Mouse (Mus musculus): ENCODE measurements at regions not wholly inside any gene's neighbourhood (a gene's known extent, or its start where the extent isn't known, plus 50 kb on each side); places are given as distances from the start of the nearest gene placed in this dataset.

- H3K4me3 ChIP-seq (replicated peaks; ENCODE audit: extremely low read depth, low read depth, low read length) = no peak overlapping the region
- TF ChIP-seq CTCF (IDR thresholded peaks at IDR 0.05; ENCODE audit: insufficient read depth, low read length) = no peak
- TF ChIP-seq POLR2A (IDR thresholded peaks at IDR 0.05; ENCODE audit: borderline replicate concordance, extremely low read depth, low read depth, low read length) = no peak
- no peak for DNase-seq
- H3K4me1 ChIP-seq (ENCODE audit: control insufficient read depth, insufficient read depth, low read length) = no peaks in the 10 kb centered on the region
These were observed 208.2 kb downstream of the Inhba start for GRCm38 (mm10) chr13:16219877-16220276.

- no peak for TF ChIP-seq POLR2A (IDR thresholded peaks at IDR 0.05; ENCODE audit: borderline replicate concordance, extremely low read depth, low read depth, low read length)
- no peak for TF ChIP-seq CTCF (IDR thresholded peaks at IDR 0.05; ENCODE audit: insufficient read depth, low read length)
- Histone ChIP-seq H3K4me1 (ENCODE audit: control insufficient read depth, insufficient read depth, low read length) (no peaks in the 10 kb centered on the region), H3K4me3 (replicated peaks; ENCODE audit: extremely low read depth, low read depth, low read length) (no peak overlapping the region)
- no peak for DNase-seq
- WGBS = 46% methylated on average over 5 of the region's 5 CpGs
These were observed 211.4 kb downstream of the Inhba start for GRCm38 (mm10) chr13:16222942-16223600.

DNA sequence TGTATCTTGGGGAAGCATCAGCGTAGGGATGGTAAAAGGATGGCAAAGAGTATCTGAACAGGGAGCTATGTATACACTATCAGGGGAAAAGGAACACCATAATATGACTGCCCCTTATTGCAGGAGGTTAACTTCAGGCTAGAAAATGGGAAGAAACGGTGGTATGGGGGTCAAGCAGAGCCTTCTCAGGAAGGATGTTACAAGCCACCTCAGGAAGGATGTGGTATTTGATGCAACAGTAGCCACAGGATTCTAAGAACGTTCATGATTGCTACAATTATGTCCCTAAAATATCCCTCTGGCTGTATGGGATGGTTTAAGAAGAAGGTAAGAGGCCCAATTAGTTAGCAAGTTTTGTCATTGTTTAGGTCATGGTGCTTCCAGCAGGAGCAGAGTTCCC, 249.5 kb downstream of the Inhba start:
- DNase-seq = no peak
- Histone ChIP-seq H3K4me3 (replicated peaks; ENCODE audit: extremely low read depth, low read depth, low read length) (no peak overlapping the region), H3K4me1 (ENCODE audit: control insufficient read depth, insufficient read depth, low read length) (no peaks in the 10 kb centered on the region)
- WGBS = 44% methylated on average over 3 of the region's 3 CpGs
- TF ChIP-seq CTCF (IDR thresholded peaks at IDR 0.05; ENCODE audit: insufficient read depth, low read length) (no peak), POLR2A (IDR thresholded peaks at IDR 0.05; ENCODE audit: borderline replicate concordance, extremely low read depth, low read depth, low read length) (no peak)

DNA sequence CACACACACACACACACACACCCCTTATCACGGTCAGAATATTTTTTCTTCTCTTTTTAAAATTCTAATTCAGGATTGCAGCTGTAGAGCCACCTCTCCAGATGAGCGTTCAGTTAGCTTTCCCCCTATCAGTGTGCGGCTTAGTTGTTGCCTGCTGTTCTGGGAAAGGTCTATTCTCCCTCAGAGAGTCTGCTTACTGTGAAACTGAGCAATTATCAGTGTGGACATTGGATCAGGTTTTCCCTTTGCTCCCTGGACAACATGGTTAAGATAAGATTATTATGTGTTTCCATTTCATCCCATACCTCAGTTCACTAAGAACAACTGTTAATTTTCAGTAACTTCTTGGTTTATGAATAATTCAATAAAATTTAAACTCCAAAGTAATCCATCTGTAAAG, 268.3 kb downstream of the Inhba start:
- no peak for DNase-seq
- H3K4me3 ChIP-seq (replicated peaks; ENCODE audit: extremely low read depth, low read depth, low read length) = no peak overlapping the region
- TF ChIP-seq CTCF (IDR thresholded peaks at IDR 0.05; ENCODE audit: insufficient read depth, low read length) (no peak), POLR2A (IDR thresholded peaks at IDR 0.05; ENCODE audit: borderline replicate concordance, extremely low read depth, low read depth, low read length) (no peak)
- WGBS = 71% methylated on average over 3 of the region's 3 CpGs
- H3K4me1 ChIP-seq (ENCODE audit: control insufficient read depth, insufficient read depth, low read length) = no peaks in the 10 kb centered on the region

GRCm38 (mm10) chr13:16280742-16281141, 269.1 kb downstream of the Inhba start:
- 57% methylated on average over 2 of the region's 2 CpGs for WGBS
- TF ChIP-seq POLR2A (IDR thresholded peaks at IDR 0.05; ENCODE audit: borderline replicate concordance, extremely low read depth, low read depth, low read length) (no peak), CTCF (IDR thresholded peaks at IDR 0.05; ENCODE audit: insufficient read depth, low read length) (no peak)
- DNase-seq = no peak

GRCm38 (mm10) chr13:16281777-16282176, 270.1 kb downstream of the Inhba start:
- TF ChIP-seq CTCF (IDR thresholded peaks at IDR 0.05; ENCODE audit: insufficient read depth, low read length) (no peak), POLR2A (IDR thresholded peaks at IDR 0.05; ENCODE audit: borderline replicate concordance, extremely low read depth, low read depth, low read length) (no peak)
- DNase-seq = no peak
- H3K4me1 ChIP-seq (ENCODE audit: control insufficient read depth, insufficient read depth, low read length) = no peaks in the 10 kb centered on the region

More at GRCm38 (mm10) chr13:16280742-16281141, 269.1 kb downstream of the Inhba start:
- no peak overlapping the region for H3K4me3 ChIP-seq (replicated peaks; ENCODE audit: extremely low read depth, low read depth, low read length)
- H3K4me1 ChIP-seq (ENCODE audit: control insufficient read depth, insufficient read depth, low read length) = no peaks in the 10 kb centered on the region

GRCm38 (mm10) chr13:16282230-16282629, 270.6 kb downstream of the Inhba start:
- TF ChIP-seq POLR2A (IDR thresholded peaks at IDR 0.05; ENCODE audit: borderline replicate concordance, extremely low read depth, low read depth, low read length) (no peak), CTCF (IDR thresholded peaks at IDR 0.05; ENCODE audit: insufficient read depth, low read length) (no peak)
- Histone ChIP-seq H3K4me3 (replicated peaks; ENCODE audit: extremely low read depth, low read depth, low read length) (no peak overlapping the region), H3K4me1 (ENCODE audit: control insufficient read depth, insufficient read depth, low read length) (no peaks in the 10 kb centered on the region)
- WGBS = 42% methylated on average over 2 of the region's 2 CpGs
- no peak for DNase-seq

More at GRCm38 (mm10) chr13:16281777-16282176, 270.1 kb downstream of the Inhba start:
- H3K4me3 ChIP-seq (replicated peaks; ENCODE audit: extremely low read depth, low read depth, low read length) = no peak overlapping the region

GRCm38 (mm10) chr13:16283336-16283735, 271.7 kb downstream of the Inhba start:
- no peak overlapping the region for H3K4me3 ChIP-seq (replicated peaks; ENCODE audit: extremely low read depth, low read depth, low read length)
- no peak for DNase-seq
- TF ChIP-seq CTCF (IDR thresholded peaks at IDR 0.05; ENCODE audit: insufficient read depth, low read length) (no peak), POLR2A (IDR thresholded peaks at IDR 0.05; ENCODE audit: borderline replicate concordance, extremely low read depth, low read depth, low read length) (no peak)
- H3K4me1 ChIP-seq (ENCODE audit: control insufficient read depth, insufficient read depth, low read length) = no peaks in the 10 kb centered on the region
- whole genome bisulfite sequencing = 62% methylated on average over 4 of the region's 4 CpGs

- WGBS = 85% methylated on average over 2 of the region's 2 CpGs
- DNase-seq = no peak
- Histone ChIP-seq H3K4me1 (ENCODE audit: control insufficient read depth, insufficient read depth, low read length) (no peaks in the 10 kb centered on the region), H3K4me3 (replicated peaks; ENCODE audit: extremely low read depth, low read depth, low read length) (no peak overlapping the region)
- TF ChIP-seq POLR2A (IDR thresholded peaks at IDR 0.05; ENCODE audit: borderline replicate concordance, extremely low read depth, low read depth, low read length) (no peak), CTCF (IDR thresholded peaks at IDR 0.05; ENCODE audit: insufficient read depth, low read length) (no peak)
These were observed 278.0 kb downstream of the Inhba start for GRCm38 (mm10) chr13:16289633-16290032.

- no peak for DNase-seq
- no peaks in the 10 kb centered on the region for H3K4me1 ChIP-seq (ENCODE audit: control insufficient read depth, insufficient read depth, low read length)
- 51% methylated on average over 2 of the region's 2 CpGs for WGBS
- H3K4me3 ChIP-seq (replicated peaks; ENCODE audit: extremely low read depth, low read depth, low read length) = no peak overlapping the region
- TF ChIP-seq CTCF (IDR thresholded peaks at IDR 0.05; ENCODE audit: insufficient read depth, low read length) = no peak
- TF ChIP-seq POLR2A (IDR thresholded peaks at IDR 0.05; ENCODE audit: borderline replicate concordance, extremely low read depth, low read depth, low read length) = no peak
These were observed 279.1 kb downstream of the Inhba start for GRCm38 (mm10) chr13:16290784-16291183.

Measured in lung, adult 2 months (tissue).